Mouse (Mus musculus): ENCODE results near the gene Tal1. TPM values are rescaled to one million over a fixed set of nuclear protein-coding genes. Genes with fewer than 3 reads are reported as not detected.

Tal1 gene
- 10 to 100 TPM in 16 of 26 experiments, 1 to 10 TPM in 10; 3.0 to 32.6 (median 10.5) TPM for total RNA-seq (2018; cell fraction: chromatin; rRNA removed)
- total RNA-seq (2018; cell fraction: cytosol; rRNA removed): 10 to 100 TPM in 1 of 26 experiments, 1 to 10 TPM in 25; 3.0 to 13.7 (median 5.2) TPM
- total RNA-seq (2018; cell fraction: nucleus; rRNA removed): 10 to 100 TPM in 13 of 26 experiments, 1 to 10 TPM in 13; 3.2 to 34.5 (median 10.0) TPM
- polyA plus RNA-seq (2018): 3.6 to 11.5 TPM (median 5.3 TPM) in 3 replicates

DNA sequence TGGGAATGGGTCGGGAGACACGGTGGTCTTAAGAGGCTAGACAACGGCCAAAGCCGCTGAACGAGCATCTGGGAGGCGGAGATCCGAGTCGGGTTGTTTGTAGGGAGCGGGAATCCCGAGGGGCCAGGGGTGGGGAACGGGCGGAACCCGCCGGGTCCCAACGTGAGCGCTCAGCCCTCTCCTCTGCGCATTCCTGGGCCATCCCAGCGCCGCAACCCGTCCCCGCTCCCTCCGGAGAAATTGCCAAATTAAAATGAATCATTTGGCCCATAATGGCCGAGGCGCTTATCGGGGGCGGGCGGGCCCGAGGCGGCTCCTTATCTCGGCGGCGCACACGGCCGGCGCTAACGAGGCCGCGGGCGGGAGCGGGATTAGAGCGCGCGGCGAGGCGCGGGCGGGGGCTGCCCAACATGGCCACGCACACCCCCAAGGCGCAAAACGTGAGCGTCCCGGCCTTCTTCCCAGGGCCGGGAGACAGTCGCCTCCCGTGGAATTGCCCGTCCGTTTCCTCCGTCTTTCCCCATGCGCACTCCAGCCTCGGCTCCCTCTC lies at the start of gene Tal1:
Gene Tal1, plus strand, starts transcription at position 56 of the 550 bp plus-strand sequence.
- Histone ChIP-seq H3K79me2 (ENCODE audit: inconsistent target) (peaks cover 33% of the 10 kb centered on the region; the same call in 1 of the 2 replicates), H3K27ac (peak within 1 kb of the TSS; percentile 81), H3K4me3 (ENCODE audit: inconsistent target) (peak within 1 kb of the TSS; percentile 70), H3K36me3 (ENCODE audit: inconsistent target) (no peaks in the 10 kb centered on the region)
- WGBS (ENCODE audit: missing documents): 4% methylated on average over 58 of the region's 60 CpGs

DNA sequence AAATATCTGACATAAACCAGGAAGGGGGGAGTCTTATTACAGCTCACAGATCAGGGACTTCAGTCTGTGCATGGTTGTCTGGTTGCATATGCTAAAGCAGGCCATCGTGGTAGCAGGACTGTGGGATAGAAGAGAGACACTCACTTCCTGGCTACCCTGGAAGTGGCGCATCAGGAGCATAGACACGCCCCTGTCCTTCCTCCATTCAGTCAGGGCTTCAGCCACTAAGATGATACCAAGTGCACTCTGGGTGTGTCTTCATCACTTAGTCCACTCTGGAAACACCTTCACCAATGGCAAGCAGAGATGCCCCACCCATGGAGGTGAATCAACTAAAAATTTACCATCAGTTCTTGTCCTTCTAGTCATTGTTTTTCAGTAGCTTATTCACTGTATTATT lies 42.0 kb upstream of the Tal1 start:
- 93% methylated on average over 3 of the region's 3 CpGs for WGBS (ENCODE audit: missing documents)
- no peaks in the 10 kb centered on the region for H3K36me3 ChIP-seq (ENCODE audit: inconsistent target)
- no peak overlapping the region for H3K4me3 ChIP-seq (ENCODE audit: inconsistent target)
- H3K79me2 ChIP-seq (ENCODE audit: inconsistent target): no peaks in the 10 kb centered on the region; the same call in 1 of the 2 replicates
- no peak overlapping the region for H3K27ac ChIP-seq

DNA sequence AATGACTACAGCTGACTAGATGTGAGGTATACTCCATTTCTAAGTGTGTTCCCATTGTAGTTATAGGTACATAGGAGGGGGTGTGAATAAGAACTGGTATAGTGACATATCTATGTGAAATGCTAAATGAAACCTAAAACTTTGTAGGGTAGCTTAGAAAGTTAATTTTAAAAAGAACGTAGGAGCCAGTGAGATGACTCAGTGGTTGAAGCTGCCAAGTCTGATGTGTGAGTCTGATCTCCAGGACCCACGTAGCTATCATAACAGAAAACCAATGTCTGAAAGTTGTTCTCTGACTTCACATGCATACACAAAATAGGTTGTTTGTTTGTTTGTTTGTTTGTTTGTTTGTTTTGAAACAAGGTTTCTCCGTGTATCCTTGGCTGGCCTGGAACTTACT lies 36.2 kb upstream of the Tal1 start:
- Histone ChIP-seq H3K79me2 (ENCODE audit: inconsistent target) (no peaks in the 10 kb centered on the region), H3K27ac (no peak overlapping the region), H3K36me3 (ENCODE audit: inconsistent target) (no peaks in the 10 kb centered on the region), H3K4me3 (ENCODE audit: inconsistent target) (no peak overlapping the region)
- WGBS (ENCODE audit: missing documents): 95% methylated on average over 3 of the region's 3 CpGs

DNA sequence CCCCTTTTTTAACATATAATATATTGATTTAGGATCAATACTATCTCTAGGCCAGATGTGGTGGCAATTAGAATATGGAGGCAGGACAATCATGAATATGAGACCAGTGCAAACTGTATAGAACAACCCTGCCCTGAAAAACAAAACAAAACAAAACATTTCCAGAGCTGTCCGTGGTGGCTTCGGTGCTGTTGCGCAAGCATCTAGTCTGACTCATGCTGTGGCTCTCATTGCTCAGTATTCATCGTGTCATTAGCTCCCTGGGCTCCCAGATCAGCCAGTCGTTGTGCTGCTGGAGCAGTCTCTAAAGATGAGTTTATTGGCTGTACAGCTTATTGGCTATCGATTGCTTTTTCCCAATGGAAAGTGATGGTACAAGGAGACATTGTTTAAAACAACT lies 21.2 kb upstream of the Tal1 start:
- no peaks in the 10 kb centered on the region for H3K36me3 ChIP-seq (ENCODE audit: inconsistent target)
- peaks cover 10% of the 10 kb centered on the region for H3K79me2 ChIP-seq (ENCODE audit: inconsistent target)
- H3K27ac ChIP-seq: no peak overlapping the region
- H3K4me3 ChIP-seq (ENCODE audit: inconsistent target): no peak overlapping the region
- 27% methylated on average over 6 of the region's 6 CpGs for WGBS (ENCODE audit: missing documents)

- 37% methylated on average over 4 of the region's 4 CpGs for WGBS (ENCODE audit: missing documents)
- Histone ChIP-seq H3K79me2 (ENCODE audit: inconsistent target) (peaks cover 10% of the 10 kb centered on the region), H3K36me3 (ENCODE audit: inconsistent target) (no peaks in the 10 kb centered on the region), H3K4me3 (ENCODE audit: inconsistent target) (no peak overlapping the region), H3K27ac (no peak overlapping the region)
Measured at GRCm38 (mm10) chr4:115038242-115038641, 18.0 kb upstream of the Tal1 start.

GRCm38 (mm10) chr4:115045621-115046020 lies 10.6 kb upstream of the Tal1 start:
- no peaks in the 10 kb centered on the region for H3K36me3 ChIP-seq (ENCODE audit: inconsistent target)
- 90% methylated on average over 3 of the region's 3 CpGs for WGBS (ENCODE audit: missing documents)
- H3K27ac ChIP-seq: no peak overlapping the region
- no peak overlapping the region for H3K4me3 ChIP-seq (ENCODE audit: inconsistent target)
- no peaks in the 10 kb centered on the region for H3K79me2 ChIP-seq (ENCODE audit: inconsistent target)

DNA sequence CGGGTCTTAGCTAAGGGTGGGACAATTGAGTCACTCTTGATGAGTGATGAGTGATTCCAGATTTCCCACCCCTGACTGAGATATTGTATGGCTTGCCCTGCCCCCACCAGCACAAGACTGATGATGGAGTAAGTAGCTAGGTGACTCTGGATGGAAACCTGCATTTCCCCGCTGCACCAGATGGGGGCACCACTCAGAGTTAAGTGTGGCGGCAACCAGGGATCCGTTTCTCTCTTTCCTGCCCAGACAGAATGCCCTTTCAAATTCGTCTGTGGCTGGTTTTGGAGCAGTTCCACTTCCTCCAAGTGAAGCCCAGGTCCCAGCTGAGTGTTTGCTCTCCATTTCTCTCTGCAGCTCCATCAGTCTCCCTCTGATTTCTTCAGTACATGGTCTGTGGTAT lies 8.5 kb upstream of the Tal1 start:
- whole genome bisulfite sequencing (ENCODE audit: missing documents): 0% methylated on average over 5 of the region's 5 CpGs
- Histone ChIP-seq H3K79me2 (ENCODE audit: inconsistent target) (no peaks in the 10 kb centered on the region), H3K4me3 (ENCODE audit: inconsistent target) (no peak overlapping the region), H3K36me3 (ENCODE audit: inconsistent target) (no peaks in the 10 kb centered on the region), H3K27ac (no peak overlapping the region)

- 34% methylated on average over 8 of the region's 8 CpGs for WGBS (ENCODE audit: missing documents)
- Histone ChIP-seq H3K79me2 (ENCODE audit: inconsistent target) (no peaks in the 10 kb centered on the region), H3K36me3 (ENCODE audit: inconsistent target) (no peaks in the 10 kb centered on the region), H3K4me3 (ENCODE audit: inconsistent target) (no peak overlapping the region), H3K27ac (no peak overlapping the region)
Measured at GRCm38 (mm10) chr4:115048190-115048589, 8.0 kb upstream of the Tal1 start.

DNA sequence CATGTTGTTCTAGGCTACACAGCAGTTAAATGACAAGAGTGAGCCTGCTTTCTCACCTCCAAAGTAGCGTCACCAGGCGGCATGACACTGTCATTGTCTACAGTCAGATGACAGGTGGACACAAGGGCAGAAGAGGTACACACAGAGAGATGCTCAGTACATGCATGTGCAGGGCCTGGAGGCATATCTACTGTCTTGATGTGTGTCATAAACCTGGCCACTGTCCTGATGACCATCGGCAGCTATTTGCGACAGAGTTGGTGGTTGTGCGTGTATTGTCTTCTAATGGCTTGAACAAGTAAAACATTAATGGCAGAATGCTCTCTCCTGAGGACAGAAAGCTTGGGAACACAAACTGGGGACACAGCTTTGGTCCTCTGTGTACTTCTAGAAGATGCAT lies 5.0 kb upstream of the Tal1 start:
- H3K79me2 ChIP-seq (ENCODE audit: inconsistent target): no peaks in the 10 kb centered on the region
- H3K4me3 ChIP-seq (ENCODE audit: inconsistent target): no peak overlapping the region
- WGBS (ENCODE audit: missing documents): 100% methylated on average over 5 of the region's 5 CpGs
- no peak overlapping the region for H3K27ac ChIP-seq
- H3K36me3 ChIP-seq (ENCODE audit: inconsistent target): no peaks in the 10 kb centered on the region

DNA sequence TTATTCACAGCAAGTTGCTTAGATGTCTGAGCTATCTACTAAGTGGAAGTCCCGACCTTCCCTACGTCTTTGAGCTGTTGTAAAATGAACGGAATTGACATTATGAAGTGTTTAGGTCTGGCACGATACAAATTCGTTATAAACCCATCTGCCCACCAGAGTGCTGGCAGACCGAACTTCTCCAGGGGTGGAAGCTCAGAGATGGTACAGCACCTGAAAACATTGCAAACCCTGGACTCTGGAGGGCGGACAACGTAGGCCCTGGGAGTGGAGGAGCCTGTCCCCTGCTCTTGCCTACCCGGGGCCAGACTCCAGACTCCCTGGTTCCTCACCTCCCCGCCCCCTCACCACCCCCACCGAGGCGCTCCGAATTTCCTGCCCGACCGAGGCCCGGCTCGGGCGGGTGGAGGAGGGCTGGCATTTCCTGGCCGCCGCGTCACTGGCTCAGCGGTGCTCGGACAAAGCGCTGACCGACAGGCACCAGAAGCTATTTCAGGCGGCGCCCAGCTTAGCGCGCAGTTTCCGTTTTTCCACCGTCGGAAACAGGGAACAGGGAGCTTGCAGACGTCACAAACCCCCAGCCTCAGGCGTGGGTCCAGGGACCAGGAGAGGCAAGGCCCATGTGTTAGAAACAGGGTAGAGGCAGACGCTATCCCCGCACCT lies 3.8 kb upstream of the Tal1 start:
- H3K79me2 ChIP-seq (ENCODE audit: inconsistent target): peaks cover 5% of the 10 kb centered on the region; the same call in 1 of the 2 replicates
- no peaks in the 10 kb centered on the region for H3K36me3 ChIP-seq (ENCODE audit: inconsistent target)
- peak overlapping the region; percentile 43 for H3K27ac ChIP-seq
- no peak overlapping the region; the same call in 1 of the 2 replicates for H3K4me3 ChIP-seq (ENCODE audit: inconsistent target)
- WGBS (ENCODE audit: missing documents): 6% methylated on average over 36 of the region's 36 CpGs

GRCm38 (mm10) chr4:115055044-115055443 lies 1.2 kb upstream of the Tal1 start:
- Histone ChIP-seq H3K36me3 (ENCODE audit: inconsistent target) (no peaks in the 10 kb centered on the region), H3K27ac (no peak overlapping the region), H3K79me2 (ENCODE audit: inconsistent target) (peaks cover 25% of the 10 kb centered on the region; the same call in 1 of the 2 replicates), H3K4me3 (ENCODE audit: inconsistent target) (no peak overlapping the region)
- 73% methylated on average over 2 of the region's 2 CpGs for WGBS (ENCODE audit: missing documents)

- Histone ChIP-seq H3K36me3 (ENCODE audit: inconsistent target) (no peaks in the 10 kb centered on the region), H3K4me3 (ENCODE audit: inconsistent target) (no peak overlapping the region), H3K79me2 (ENCODE audit: inconsistent target) (peaks cover 31% of the 10 kb centered on the region; the same call in 1 of the 2 replicates), H3K27ac (no peak overlapping the region)
- 92% methylated on average over 2 of the region's 3 CpGs for WGBS (ENCODE audit: missing documents)
Measured at GRCm38 (mm10) chr4:115055691-115056090, 535 bp upstream of the Tal1 start.

GRCm38 (mm10) chr4:115056921-115057673 lies 871 bp downstream of the Tal1 start:
- WGBS (ENCODE audit: missing documents): under 1% methylated on average over 48 of the region's 48 CpGs
- Histone ChIP-seq H3K27ac (peak overlapping the region; percentile 81), H3K79me2 (ENCODE audit: inconsistent target) (peaks cover 33% of the 10 kb centered on the region; the same call in 1 of the 2 replicates)

DNA sequence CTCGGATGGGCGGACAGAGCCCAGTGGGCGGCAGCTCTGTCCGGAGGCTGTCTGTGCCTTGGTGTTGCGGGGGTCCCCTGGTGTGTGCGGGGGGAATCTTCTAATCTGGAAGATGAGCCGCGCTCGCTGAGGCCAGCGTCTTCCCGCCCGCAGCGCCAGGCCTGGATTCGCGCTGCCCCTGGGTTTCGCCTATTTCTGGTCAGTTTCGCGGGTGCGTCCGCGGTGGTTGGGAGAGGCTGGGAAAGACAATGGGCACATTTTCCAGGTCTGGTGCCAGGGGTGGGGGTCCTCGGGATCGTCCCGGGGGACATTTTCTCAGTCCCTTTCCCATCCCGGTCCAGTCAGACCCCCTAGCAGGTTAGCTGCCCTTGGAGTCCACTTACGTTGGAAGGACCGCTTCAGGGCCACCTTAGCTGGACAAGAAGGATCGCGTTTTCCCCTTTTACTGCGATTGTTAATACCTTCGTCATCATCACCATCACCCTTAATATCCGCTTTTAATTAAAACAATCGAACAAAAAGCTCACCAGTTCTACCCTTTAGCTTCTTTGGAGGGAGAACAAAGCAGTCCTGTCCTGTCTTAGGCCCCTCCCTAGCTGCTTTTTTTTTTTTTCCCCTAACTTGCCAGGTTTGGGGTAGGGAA lies 1.6 kb downstream of the Tal1 start:
- Histone ChIP-seq H3K4me3 (ENCODE audit: inconsistent target) (peak overlapping the region; percentile 70), H3K27ac (peak overlapping the region; percentile 81), H3K79me2 (ENCODE audit: inconsistent target) (peaks cover 33% of the 10 kb centered on the region; the same call in 1 of the 2 replicates), H3K36me3 (ENCODE audit: inconsistent target) (no peaks in the 10 kb centered on the region)
- WGBS (ENCODE audit: missing documents): under 1% methylated on average over 33 of the region's 33 CpGs

More at GRCm38 (mm10) chr4:115056921-115057673, 871 bp downstream of the Tal1 start:
- no peaks in the 10 kb centered on the region for H3K36me3 ChIP-seq (ENCODE audit: inconsistent target)
- peak overlapping the region; percentile 70 for H3K4me3 ChIP-seq (ENCODE audit: inconsistent target)
